Mouse (Mus musculus) layer of hippocampus, postnatal 10 days (tissue): Measurements from ENCODE around the gene 1700024G13Rik. TPM values are rescaled to one million over a fixed set of nuclear protein-coding genes. Genes with fewer than 3 reads are reported as not detected.

Experiments used
- DNase-seq, 2 experiments: peaks; one replicate each; pipeline ENCODE4 v3.0.0; 2021; ENCODE audit warnings: low spot score in 2 of 2
- total RNA-seq, 2 experiments: library from RNA; stranded (reverse); gene quantifications; 2 replicates each; pipeline ENCODE4 v1.2.3; 2021

Gene 1700024G13Rik
- total RNA-seq, 2 experiments from 2014 or later: 1.1 TPM; not detected in 1

GRCm38 (mm10) chr14:32332515-32333445 lies 55.4 kb downstream of the 1700024G13Rik start:
- DNase-seq: no peak

- DNase-seq: peak; percentile 62 to 63
Measured at GRCm38 (mm10) chr14:32327366-32327765, 60.8 kb downstream of the 1700024G13Rik start.

Other genes starting within 250 kb of the 1700024G13Rik start
- not detected for gene Msmb, start 246.4 kb downstream of the 1700024G13Rik start, total RNA-seq
- gene Ncoa4, start 228.5 kb downstream of the 1700024G13Rik start, total RNA-seq: 100 to 1,000 TPM; 129 to 134 TPM
- 100 to 1,000 TPM in 1 of 2 experiments, 10 to 100 TPM in 1; 90.9 to 109 TPM for gene Timm23, start 186.5 kb downstream of the 1700024G13Rik start, total RNA-seq
- gene Parg, start 186.4 kb downstream of the 1700024G13Rik start, total RNA-seq: 10 to 100 TPM; 50.6 to 55.7 TPM
- gene Ogdhl, start 66.4 kb downstream of the 1700024G13Rik start, total RNA-seq: 10 to 100 TPM; 47.1 to 51.9 TPM
- gene Slc18a3, start 76.5 kb upstream of the 1700024G13Rik start, total RNA-seq: under 1 TPM in 1 of 2 experiments, not detected in 1; 0.30 TPM
- gene Chat, start 77.6 kb upstream of the 1700024G13Rik start, total RNA-seq: not detected
- gene Ercc6, start 125.1 kb upstream of the 1700024G13Rik start, total RNA-seq: 10 to 100 TPM; 18.0 to 21.4 TPM
- not detected for gene Prrxl1, start 211.0 kb upstream of the 1700024G13Rik start, total RNA-seq